Mouse (Mus musculus) adipocyte (in vitro differentiated cells): Measurements from ENCODE around the gene Dctd.
"Not testable (repeated sequence)": the region's sequence is repeated elsewhere in the genome, so short reads cannot be mapped to it uniquely, and the experiment has no call there.

Experiments used
- DNase-seq: peaks from one replicate; pipeline ENCODE4 v3.0.0-alpha.2; 2016; ENCODE audit warnings: low spot score

The Dctd gene

DNA sequence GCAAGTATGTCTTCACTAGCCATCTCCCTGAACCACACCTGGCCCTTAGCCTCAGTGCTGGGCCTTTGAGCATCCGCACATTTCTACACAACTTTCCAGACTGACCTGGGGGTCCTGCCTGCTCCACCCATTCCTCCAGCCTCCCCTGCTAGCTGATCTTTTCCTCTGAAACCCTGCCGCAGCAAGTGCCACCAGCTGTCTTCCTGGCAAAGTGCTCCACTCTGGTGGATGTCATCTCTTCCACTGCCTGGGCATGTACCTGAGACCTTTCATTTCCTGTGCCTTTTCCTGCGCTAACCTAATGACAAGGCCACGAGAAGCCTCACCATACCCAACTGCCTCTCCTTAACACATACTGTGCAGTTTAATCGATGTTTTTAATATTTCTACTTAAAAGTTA is 46.9 kb downstream of the Dctd start:
- no peak for DNase-seq

DNA sequence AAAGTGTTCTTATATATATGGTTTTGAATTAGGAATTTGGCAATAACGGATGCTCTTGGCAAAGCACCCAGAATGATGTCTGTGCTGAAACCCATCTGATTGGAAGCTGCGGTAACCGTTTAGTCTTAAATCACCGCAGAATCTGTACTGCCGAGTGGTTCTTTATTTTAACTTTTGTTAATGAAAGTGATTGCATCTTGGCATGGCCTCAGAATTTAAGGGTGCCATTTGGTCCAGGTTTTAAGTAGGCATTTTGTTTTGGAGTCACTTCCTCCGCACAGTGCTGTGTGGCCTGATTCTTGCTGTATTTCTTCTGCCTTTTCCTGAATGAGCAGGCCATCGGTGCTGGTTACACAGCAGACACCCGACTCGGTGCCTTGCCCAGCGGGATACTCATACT is 47.6 kb downstream of the Dctd start:
- DNase-seq, result no peak

DNA sequence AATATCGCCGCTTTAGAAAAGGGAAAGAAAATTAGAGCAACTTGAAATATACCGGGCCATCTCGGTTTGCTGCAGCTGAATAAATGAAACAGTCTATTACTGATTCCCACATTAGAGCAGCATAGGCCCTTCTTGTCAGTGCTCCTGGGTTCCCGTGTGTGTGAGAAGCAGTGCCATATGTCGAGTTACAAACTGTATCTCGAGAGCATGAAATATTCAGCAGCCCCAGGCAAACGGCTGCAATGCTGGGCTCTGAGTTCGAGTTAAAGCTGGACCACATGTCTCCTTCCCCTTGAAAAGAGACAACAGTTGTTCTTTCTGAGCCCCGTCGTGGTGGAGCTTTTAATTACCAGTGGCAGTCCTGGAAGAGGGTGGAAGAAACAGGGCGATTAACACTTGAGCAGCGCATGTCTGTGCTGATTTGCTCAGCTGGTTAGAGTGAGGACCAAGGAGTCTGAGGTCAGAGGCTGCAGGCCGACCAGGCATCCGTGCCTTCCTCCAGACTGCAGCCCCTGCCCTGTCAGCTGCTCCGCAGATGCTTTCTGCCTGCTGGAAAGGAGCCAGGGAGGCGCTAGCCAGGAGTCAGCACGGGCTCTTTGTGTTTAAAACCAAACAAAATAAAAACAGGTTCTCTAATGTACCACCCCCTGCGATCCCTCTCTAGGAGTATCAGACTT is 53.3 kb downstream of the Dctd start:
- no peak for DNase-seq

DNA sequence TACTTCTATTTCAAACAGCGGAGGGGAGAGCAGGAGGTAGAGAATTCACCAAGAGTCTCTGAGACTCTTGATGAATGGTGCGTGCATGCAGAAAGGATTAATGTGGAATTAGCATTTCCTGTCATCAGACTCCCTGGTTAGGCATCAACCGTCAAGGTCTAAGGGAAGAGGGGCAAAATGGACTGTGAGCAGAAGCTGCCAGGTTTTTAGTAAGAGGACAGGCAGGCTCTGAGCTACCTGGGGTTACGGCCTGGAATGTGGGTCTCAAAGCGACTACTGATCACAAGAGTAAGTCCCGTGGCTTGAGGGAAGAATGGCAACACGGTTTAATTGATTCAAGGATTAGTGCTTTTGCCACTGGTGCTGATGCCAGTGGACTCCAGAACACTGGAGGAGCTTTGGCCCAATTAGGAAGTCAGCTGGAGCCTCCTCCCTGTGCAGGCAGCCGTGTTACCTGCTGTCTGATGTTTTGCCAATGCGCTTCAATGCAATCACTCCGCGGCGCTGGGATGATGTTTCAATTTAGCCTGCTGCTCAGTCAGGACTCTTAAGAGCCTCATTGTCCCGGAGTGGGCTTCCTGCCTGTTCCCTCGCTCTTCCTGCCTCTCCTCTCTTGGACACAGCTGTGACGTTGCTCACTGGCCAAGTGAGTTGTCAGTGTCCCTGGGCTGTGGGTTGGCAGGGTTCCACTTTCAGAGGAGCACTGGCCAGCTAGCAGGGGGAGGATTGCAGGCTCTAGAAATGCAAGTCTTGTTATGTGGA is 54.6 kb downstream of the Dctd start:
- peak; percentile 51 for DNase-seq

DNA sequence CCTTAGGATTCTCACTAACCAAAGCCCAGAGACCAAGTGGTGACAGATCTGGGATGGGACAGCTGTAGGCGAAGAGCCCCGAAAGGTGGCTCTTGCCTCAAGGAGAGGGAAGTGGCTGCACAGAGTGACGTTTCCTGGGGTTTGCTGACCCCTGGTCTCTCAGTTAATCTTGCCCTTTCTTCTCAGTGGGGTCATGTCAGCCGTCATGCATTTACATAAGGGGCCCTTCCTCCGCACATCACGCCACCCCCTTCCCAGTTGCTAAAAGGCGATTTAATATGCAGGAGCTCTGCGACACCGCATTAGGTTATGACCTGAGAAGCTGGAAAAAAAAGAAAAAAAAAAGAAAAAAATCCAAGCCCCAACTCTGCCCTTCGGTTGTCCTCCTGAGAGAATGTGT is 58.8 kb downstream of the Dctd start:
- no peak for DNase-seq

DNA sequence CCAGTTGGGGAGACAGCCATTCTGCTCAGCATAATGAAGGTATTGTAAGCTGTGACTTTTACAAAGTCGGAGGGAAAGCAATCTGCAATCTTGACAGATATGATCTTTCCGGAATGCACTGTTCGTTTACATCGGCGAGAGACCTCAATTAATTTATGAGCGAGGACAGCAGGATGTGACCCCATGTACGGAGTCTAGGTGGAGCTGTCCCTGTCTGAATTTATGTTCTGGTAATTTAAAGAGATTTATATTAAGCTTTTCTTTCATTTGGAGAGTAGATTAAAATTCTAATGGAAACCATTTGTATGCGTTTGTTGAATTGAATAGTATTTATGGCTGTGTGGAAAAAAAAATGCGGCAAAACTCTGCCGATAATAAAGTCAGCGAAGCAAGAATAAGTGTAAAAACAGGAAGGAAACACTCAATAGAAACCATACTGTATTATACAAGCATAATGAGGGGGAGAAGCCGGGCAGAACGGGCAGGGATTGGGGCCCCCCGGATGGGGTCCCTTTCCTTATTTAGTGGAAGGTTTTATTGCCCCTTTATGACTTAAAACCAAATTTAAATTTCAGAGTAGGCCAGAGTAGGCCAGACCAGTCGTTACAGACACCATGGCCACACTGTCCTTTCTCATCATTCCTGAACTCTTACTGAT is 59.8 kb downstream of the Dctd start:
- DNase-seq, result no peak

DNA sequence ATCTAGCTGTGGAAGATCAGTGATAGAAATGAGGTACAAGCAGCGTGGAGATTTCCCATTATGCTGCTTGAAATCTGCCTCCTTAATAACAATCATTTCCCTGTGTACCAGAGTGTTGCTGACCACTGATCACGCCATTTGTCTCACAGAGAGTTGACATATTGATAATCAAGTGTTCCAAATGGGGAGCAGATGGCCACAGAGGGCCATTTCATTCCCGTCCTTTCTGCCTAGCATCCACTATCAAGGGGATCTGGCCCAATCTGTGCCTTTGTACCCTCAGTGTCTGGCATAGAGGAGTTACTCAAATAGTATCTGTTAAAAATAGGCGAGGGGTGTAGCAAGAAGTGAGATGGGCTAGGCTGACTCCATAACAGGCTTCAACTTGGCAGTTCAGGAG is 78.5 kb downstream of the Dctd start:
- no peak for DNase-seq

DNA sequence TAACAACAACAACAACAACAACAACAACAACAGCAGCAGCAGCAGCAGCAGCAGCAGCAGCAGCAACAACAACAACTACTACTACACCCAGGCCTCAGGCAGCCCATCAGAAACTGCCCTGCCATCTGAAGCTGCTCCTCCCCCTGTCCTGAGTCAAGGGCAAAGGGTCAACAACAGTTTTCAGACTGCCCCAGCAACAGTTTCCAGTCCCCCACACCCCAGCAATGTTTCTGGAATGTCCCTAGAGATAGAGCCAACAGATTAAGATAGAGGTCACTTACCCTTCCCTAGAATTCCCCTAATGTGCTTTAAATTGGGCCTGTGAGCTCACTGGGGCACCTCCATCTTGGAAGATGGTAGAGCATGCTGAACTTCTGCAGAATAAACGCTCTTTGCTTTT is 79.0 kb downstream of the Dctd start:
- no peak for DNase-seq

DNA sequence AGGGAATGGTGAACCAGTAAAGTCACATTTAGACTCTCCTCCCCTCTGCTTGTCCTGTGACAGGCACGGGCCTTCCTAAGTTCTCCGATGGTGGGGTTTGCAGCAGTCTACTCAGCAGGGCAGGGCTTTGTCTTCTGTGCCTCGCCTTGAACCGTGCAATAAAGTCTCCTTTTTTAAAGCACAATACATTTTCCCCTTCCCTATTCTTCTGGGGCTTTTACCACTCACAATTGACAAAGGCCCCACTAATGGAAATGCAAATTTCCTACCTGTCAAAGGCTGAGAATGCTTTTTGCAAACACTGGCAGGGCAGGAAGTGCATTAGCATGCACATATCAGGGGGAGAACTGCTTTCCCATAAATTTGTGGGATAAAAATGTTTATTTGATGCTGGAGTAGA is 80.1 kb downstream of the Dctd start:
- no peak for DNase-seq

DNA sequence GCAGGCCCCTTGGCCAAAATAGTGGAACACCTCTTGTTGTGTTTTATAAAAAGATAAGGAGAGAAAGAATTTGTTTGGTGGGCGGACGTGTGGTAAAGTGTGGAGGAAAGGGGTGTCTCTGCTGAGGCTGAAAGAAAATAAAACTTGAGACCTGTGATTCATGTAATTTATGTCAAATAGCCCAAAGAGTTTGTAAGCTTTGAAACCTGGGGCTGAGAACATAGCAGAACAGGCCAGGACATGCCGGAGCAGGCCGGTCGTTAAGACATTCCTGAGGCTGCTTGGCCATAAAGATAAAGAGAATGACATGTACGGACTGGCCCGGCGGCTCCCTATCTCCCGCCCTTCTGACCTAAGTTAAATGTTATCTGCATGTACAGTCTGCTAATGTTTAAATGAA is 81.3 kb downstream of the Dctd start:
- DNase-seq, result not testable (repeated sequence)

DNA sequence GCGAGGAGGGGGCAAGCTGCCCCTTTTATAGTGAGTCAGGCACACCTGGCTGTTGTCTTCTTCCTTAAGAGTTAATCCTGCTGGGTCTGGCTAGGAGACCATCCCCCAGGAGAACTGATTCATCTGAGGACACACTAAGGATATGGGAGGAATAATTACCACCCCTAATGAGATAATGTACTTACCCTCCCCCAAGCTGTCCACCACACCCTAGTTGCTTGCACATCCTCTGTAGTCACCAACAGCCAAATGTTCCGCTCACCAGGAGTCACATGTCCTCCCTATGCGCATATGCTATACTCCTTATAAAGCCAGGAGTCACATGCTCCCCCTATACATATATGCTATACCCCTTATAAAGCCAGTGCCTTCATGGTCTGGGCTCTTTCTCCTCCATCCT is 82.1 kb downstream of the Dctd start:
- no peak for DNase-seq

DNA sequence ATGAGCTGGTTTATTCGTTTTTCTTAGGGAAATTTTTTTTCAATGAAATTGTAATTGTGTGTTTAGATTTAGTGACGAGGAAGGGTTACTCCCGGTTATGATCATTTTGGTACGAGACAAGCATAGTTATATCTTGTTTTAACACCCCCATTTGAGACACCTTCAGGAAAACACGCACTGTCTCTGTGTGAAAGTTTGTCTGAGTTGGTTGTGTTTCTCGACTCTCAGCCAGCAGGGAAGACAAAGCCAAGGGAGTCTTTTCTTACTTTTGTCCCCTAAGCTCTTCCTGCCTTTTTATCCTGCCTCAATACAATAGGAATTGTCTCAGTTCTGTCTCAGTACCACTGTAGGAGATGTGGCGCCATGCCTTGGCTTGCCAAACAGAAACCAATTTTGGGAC is 84.9 kb downstream of the Dctd start:
- DNase-seq, result no peak

DNA sequence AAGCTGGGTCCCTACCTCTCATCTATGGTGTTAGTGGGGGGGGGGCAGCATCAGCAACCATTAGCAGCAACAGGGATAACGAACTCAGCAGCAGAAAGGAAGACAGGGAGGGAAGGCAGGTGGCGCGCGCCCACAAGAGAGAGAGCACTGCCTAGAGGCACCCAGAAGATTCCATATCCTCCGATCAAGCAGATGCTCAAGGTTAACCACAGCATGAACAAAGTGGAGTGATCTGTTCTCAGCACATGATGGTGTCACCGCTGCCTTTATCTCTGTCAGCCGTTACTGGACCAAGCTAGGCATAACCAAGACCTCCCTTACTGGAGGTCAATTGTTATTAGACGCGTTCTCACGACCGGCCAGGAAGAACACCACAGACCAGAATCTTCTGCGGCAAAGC is 89.7 kb downstream of the Dctd start:
- DNase-seq, result no peak

DNA sequence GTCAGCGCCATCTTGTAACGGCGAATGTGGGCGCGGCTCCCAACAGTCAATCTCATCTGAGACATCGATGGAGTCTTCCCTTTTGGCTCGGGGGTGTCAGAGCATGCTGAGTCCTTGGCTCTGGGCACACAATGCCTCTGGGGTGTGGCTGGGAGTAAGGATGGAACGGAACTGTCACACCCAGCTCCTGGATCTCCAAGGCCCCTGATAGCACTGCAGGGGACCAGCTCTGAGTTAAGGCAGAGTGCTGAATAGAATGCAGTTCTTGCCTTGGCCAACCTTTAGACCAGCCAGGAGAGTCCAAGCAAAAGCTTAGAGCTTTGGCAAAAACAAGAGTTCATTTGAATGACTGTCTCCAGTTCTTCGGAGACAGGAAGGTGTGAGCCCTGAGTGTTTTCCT is 97.1 kb downstream of the Dctd start:
- DNase-seq, result no peak

DNA sequence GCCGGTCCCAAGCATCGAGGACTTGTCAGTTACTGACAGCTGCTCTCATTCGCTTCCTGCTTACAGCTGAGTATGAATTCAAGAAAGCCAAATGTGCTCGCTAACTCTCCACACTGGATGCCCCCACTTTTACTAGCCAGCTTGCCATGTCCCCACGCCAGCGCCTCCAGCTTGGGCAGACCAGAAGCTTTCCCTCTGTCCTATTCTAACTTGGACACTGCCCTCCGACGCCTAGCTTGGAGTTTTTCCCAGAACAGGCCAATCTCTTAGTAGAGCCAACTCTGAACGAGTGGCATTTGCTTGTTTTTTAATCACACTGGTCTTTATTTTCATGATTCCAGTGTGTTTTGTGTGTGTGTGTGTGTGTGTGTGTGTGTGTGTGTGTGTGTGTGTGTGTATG is 100.3 kb downstream of the Dctd start:
- DNase-seq, result peak; percentile 76

DNA sequence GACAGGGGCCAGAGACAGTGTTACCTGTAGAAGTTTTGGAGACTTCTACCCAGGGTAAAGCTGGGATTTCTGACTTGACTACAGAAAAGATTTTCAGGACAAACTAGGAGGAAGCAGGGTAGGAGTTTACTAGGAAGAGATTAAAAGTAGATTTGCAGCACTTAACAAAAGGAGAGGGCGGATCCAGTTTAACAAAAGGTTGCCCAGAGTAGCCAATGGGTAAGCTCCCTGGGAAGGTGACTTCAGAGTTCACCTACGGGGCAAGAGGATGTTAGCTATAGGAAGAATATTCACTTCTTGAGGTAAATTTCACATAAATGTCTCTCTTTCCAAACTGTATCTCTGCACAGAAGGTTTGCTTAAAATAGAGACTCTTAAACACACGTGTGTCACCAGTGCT is 103.7 kb downstream of the Dctd start:
- no peak for DNase-seq
